Mouse (Mus musculus) liver, postnatal 0 days (tissue): ENCODE measurements around the gene Psmb1.

ENCODE experiments used
- CTCF ChIP-seq: sonication (generic); IDR thresholded peaks from 2 replicates; pipeline ENCODE4 v1.5.1; 2016; ENCODE audit warnings: antibody characterized with exemption, low read depth
- EP300 ChIP-seq: IDR thresholded peaks from 2 replicates; pipeline ENCODE4 v1.6.1; 2016; ENCODE audit warnings: antibody characterized with exemption, low read depth, mild to moderate bottlenecking

DNA sequence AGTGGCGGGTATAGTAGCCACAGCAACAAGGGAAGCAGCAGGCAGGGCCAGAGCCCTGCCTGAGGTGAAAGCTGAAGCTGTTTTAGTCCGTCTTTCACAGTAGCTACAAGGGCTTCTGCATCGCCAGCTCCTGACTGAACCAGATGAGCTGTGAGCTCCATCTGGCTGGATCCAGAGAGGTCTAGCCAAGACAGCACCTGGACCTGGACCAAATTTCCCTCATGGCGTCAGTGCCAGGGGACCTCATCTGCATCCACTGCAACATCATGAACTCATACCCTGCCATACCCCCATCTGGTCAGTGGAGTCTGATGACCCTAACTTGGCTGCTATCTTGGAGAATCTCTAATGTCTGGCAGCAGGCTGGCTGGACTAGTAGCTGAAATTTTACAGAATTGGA lies 39.8 kb downstream of the Psmb1 start:
- TF ChIP-seq EP300 (no peak), CTCF (no peak)
